Mouse (Mus musculus) forebrain, embryonic 15.5 days (tissue): ENCODE results near the gene Atf6. TPM values are rescaled to one million over a fixed set of nuclear protein-coding genes. Genes with fewer than 3 reads are reported as not detected.

Experiments
- ATAC-seq: fragments of 200-750 bp; cut with Nextera tagmentation; replicated peaks from 2 replicates; pipeline ENCODE4 v1.8.0; 2017; ENCODE audit warnings: mild to moderate bottlenecking, moderate TSS enrichment, moderate library complexity
- H3K27ac ChIP-seq: fragments of 300-500 bp; sonication (generic); replicated peaks from 2 replicates; pipeline ENCODE4 v1.5.1; 2015; ENCODE audit warnings: mild to moderate bottlenecking, inconsistent platforms
- H3K27me3 ChIP-seq: fragments of 300-500 bp; sonication (generic); 2 replicates; pipeline ENCODE4 v1.6.1; 2015; ENCODE audit warnings: inconsistent platforms
- H3K36me3 ChIP-seq: fragments of 300-500 bp; sonication (generic); 2 replicates; pipeline ENCODE4 v1.6.1; 2015; ENCODE audit warnings: mild to moderate bottlenecking, inconsistent platforms
- H3K4me1 ChIP-seq: fragments of 300-500 bp; sonication (generic); 2 replicates; pipeline ENCODE4 v1.6.1; 2015; ENCODE audit warnings: inconsistent platforms
- H3K4me2 ChIP-seq: fragments of 300-500 bp; sonication (generic); replicated peaks from 2 replicates; pipeline ENCODE4 v1.6.1; 2015; ENCODE audit warnings: mild to moderate bottlenecking, inconsistent platforms
- H3K4me3 ChIP-seq: fragments of 300-500 bp; sonication (generic); 2 replicates; pipeline ENCODE4 v1.5.1; 2015; ENCODE audit warnings: mild to moderate bottlenecking, inconsistent platforms
- H3K9ac ChIP-seq: fragments of 300-500 bp; sonication (generic); replicated peaks from 2 replicates; pipeline ENCODE4 v1.6.1; 2015; ENCODE audit warnings: mild to moderate bottlenecking, inconsistent platforms
- H3K9me3 ChIP-seq: fragments of 300-500 bp; sonication (generic); 2 replicates; pipeline ENCODE4 v1.6.1; 2016; ENCODE audit warnings: inconsistent platforms
- WGBS: fragments of 180-500 bp; shearing (Covaris S2); methylation state at CpG from one replicate; pipeline ENCODE4 v1.1.7; 2015; ENCODE audit warnings: mixed read lengths; 5-methylcytosine and 5-hydroxymethylcytosine counted together
- polyA plus RNA-seq: library from polyadenylated mRNA; unstranded; fragments of >200 nt; fragmentation: Nextera tagmentation; extraction: Ambion mirVana; gene quantifications from 2 replicates; pipeline ENCODE4 v1.2.1, GENCODE M21; 2015

The Atf6 gene
- polyA plus RNA-seq, 1 experiment from 2014 or later = 7.6 TPM

DNA sequence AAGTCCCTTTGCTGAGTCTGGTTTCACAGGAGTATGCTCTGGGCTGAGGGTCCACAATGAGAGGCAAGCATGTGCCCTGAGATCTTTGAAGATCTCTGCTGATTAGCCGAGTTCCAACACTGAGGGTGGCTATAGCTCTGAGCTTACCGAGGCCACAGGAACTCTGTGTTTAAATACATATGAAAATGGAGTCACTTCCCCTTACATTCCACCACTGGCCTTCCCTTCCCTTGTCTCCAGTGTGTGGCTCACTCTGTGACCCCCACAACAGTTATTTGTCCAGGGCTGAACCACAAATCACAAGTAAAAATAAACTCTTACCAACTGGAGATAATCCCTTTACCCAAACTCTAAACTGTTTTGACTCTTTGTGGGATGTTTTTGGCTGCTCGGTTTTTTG, 158.5 kb downstream of the Atf6 start:
- 83% methylated on average over 3 of the region's 3 CpGs for WGBS
- no peak for ATAC-seq
- H3K4me3 ChIP-seq = no peak overlapping the region
- no peaks in the 10 kb centered on the region for H3K9me3 ChIP-seq
- no peaks in the 10 kb centered on the region for H3K27me3 ChIP-seq
- H3K4me1 ChIP-seq = no peaks in the 10 kb centered on the region
- no peaks in the 10 kb centered on the region for H3K36me3 ChIP-seq
- H3K4me2 ChIP-seq = no peak overlapping the region
- no peak overlapping the region for H3K9ac ChIP-seq
- H3K27ac ChIP-seq = no peak overlapping the region

DNA sequence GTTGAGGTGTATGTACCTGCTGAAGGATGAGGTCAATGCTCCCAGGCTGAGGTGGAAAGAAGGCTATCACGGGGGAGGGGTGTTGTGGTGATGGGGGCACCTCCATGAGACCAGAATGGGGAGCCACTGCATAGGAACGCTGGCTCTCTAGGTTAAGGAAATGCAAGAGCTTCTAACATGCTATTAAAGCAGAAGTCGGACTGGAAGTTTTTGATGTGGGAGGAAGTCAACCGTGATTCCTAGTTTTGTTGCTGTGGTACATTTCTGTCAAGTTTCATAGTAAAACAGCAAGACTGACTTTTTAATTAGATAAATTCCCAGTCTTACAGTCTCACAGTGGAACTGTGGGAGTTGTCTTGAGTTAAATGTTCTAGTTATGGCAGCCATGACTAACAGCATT, 161.5 kb downstream of the Atf6 start:
- Histone ChIP-seq H3K4me2 (no peak overlapping the region), H3K4me1 (no peaks in the 10 kb centered on the region), H3K9ac (no peak overlapping the region), H3K9me3 (no peaks in the 10 kb centered on the region), H3K4me3 (no peak overlapping the region), H3K27me3 (no peaks in the 10 kb centered on the region), H3K36me3 (no peaks in the 10 kb centered on the region), H3K27ac (no peak overlapping the region)
- ATAC-seq = no peak
- WGBS = 95% methylated on average over 4 of the region's 4 CpGs

DNA sequence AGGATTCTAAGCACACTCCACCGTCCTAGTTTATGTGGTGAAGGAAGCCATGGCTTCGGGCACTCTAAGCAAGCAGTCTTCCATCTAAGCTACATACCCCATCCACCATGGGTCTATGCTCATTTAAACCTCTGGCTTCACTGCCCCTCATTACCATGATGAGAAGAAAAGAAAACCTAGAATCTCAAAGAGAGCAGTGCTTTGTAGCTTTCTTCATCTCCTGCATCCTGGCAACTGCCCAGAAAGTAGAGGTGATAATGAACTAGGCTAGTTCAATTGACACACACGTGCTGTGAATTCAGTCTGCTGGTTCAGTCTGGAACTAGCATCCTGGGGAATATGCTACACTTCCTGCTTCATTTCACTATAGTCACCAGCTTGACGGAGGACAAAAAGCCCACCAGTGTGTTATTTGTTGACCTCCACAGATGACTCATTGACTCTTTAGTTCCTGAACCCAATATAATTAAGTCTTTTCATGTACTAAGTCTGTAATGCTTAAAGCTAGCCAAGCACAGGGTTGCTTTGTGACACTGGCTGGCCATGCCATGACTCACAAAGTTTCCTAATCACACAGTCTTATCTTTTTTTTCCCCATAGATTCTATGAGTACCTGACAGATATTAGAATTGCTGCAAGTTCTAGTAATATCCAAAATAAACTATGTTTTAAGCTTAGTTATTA, 162.5 kb downstream of the Atf6 start:
- peak; percentile 73 for ATAC-seq
- Histone ChIP-seq H3K9me3 (no peaks in the 10 kb centered on the region), H3K9ac (no peak overlapping the region), H3K36me3 (no peaks in the 10 kb centered on the region), H3K4me2 (no peak overlapping the region), H3K27me3 (no peaks in the 10 kb centered on the region), H3K4me1 (no peaks in the 10 kb centered on the region), H3K4me3 (no peak overlapping the region), H3K27ac (no peak overlapping the region)
- 29% methylated on average over 4 of the region's 4 CpGs for WGBS

DNA sequence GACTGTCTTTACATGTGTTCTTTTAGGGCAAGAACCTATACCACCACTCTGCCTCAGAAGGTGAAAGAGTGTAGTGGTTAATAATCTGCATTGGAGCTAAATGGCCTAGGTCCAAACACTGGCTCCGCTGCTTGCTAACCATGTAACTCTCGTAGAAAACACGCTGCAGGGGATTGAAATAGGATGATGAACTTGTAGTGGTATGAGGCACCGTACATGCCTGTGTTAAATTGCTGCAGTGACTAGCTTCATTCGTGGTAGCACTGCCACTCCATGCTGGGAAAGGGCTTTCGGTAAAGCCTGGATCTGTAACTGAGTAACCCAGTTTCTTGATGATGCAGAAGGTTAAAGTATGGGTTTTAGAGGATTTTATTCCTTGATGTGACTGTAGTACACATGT, 163.5 kb downstream of the Atf6 start:
- H3K27ac ChIP-seq = no peak overlapping the region
- no peaks in the 10 kb centered on the region for H3K36me3 ChIP-seq
- no peaks in the 10 kb centered on the region for H3K4me1 ChIP-seq
- H3K9ac ChIP-seq = no peak overlapping the region
- H3K4me2 ChIP-seq = no peak overlapping the region
- H3K4me3 ChIP-seq = no peak overlapping the region
- ATAC-seq = no peak
- H3K9me3 ChIP-seq = no peaks in the 10 kb centered on the region
- H3K27me3 ChIP-seq = no peaks in the 10 kb centered on the region
- WGBS = 93% methylated on average over 6 of the region's 6 CpGs

DNA sequence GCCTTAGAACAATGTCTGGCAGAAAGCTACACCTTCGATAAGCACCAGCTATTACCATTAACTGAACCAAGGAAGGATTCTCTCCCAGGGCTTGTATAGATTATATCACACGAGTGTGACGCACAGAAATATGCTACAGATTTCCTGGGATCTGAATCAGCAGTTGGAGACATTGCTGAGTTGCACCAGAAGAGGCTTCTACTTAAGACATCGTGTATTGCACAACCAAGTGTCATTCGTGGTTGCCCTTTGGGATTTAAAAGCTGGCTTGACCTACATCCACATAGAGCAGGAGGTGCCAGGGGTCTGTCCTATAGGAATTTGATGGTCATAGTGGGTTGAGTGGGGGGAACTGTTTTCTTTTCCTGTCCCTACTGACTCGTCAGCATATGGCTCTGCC, 164.6 kb downstream of the Atf6 start:
- Histone ChIP-seq H3K4me3 (no peak overlapping the region), H3K36me3 (no peaks in the 10 kb centered on the region), H3K27me3 (no peaks in the 10 kb centered on the region), H3K4me2 (no peak overlapping the region), H3K27ac (no peak overlapping the region), H3K4me1 (no peaks in the 10 kb centered on the region), H3K9ac (no peak overlapping the region), H3K9me3 (no peaks in the 10 kb centered on the region)
- WGBS = 89% methylated on average over 6 of the region's 6 CpGs
- ATAC-seq = no peak

DNA sequence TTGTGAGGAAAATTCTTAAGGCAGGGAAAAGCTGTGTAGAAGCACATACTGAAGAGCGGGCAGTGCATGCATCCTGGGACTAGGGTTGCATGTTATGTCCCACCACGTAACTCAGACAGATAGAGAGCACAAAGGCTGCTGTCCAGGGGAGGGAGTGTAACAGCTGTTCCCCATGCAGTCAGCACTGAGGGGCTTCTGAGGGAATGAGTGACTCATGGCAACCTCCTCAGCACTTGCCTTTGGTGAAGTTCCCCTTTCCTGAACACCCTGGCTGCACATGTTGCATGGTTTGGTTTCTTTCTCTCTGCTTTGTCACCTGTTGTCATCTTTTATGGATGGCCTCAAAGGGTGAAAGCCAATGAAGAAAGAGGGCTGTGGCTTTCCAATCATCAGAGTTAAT, 165.3 kb downstream of the Atf6 start:
- Histone ChIP-seq H3K27me3 (no peaks in the 10 kb centered on the region), H3K9ac (no peak overlapping the region), H3K36me3 (no peaks in the 10 kb centered on the region), H3K4me1 (no peaks in the 10 kb centered on the region), H3K4me3 (no peak overlapping the region), H3K27ac (no peak overlapping the region), H3K4me2 (no peak overlapping the region), H3K9me3 (no peaks in the 10 kb centered on the region)
- ATAC-seq = no peak
- WGBS = 89% methylated on average over 2 of the region's 2 CpGs

DNA sequence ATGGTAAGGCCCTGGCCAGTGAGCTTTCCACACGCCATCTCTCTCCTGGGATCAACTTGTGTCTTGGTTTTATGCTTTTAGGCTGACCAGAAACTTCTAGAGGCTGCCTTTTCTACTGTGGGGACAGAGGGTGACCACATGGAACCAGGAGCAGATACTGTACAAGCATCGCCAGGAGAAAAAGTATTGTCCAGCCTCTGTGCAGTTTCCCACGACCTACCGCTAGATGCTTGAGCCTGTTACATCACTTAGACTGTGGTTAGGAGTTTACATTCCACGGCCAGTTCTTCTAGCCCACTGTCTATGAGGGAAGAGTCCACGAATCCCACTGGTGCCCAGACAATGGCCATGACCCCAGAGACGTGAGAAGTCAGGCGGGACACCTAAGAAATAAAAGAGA, 166.0 kb downstream of the Atf6 start:
- no peak overlapping the region for H3K4me2 ChIP-seq
- no peak overlapping the region for H3K4me3 ChIP-seq
- no peaks in the 10 kb centered on the region for H3K4me1 ChIP-seq
- WGBS = 88% methylated on average over 8 of the region's 8 CpGs
- no peak overlapping the region for H3K27ac ChIP-seq
- no peak for ATAC-seq
- H3K27me3 ChIP-seq = no peaks in the 10 kb centered on the region
- H3K36me3 ChIP-seq = no peaks in the 10 kb centered on the region
- no peaks in the 10 kb centered on the region for H3K9me3 ChIP-seq
- H3K9ac ChIP-seq = no peak overlapping the region

DNA sequence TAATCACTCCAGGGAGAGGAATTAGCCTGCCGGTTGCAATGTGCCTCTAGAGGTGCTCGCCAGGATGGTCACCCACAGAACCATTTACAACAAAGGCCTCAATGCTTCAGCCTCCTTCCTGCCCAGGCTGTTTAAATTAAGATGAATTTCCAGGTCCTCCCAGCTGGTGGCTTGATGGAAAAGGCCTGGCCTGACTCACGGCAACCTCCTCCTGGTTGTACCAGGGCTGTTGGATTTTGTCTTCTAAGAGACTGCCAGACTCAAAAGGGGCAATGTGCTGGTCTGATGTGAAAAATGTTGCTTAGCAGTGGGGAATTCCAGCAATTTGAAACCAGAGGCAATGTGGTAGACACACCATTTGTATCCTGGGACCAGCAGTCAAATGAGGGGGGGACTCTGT, 166.4 kb downstream of the Atf6 start:
- no peaks in the 10 kb centered on the region for H3K9me3 ChIP-seq
- no peak for ATAC-seq
- H3K9ac ChIP-seq = no peak overlapping the region
- H3K27ac ChIP-seq = no peak overlapping the region
- no peaks in the 10 kb centered on the region for H3K36me3 ChIP-seq
- H3K4me3 ChIP-seq = no peak overlapping the region
- no peak overlapping the region for H3K4me2 ChIP-seq
- WGBS = 72% methylated on average over 3 of the region's 3 CpGs
- no peaks in the 10 kb centered on the region for H3K4me1 ChIP-seq
- no peaks in the 10 kb centered on the region for H3K27me3 ChIP-seq

DNA sequence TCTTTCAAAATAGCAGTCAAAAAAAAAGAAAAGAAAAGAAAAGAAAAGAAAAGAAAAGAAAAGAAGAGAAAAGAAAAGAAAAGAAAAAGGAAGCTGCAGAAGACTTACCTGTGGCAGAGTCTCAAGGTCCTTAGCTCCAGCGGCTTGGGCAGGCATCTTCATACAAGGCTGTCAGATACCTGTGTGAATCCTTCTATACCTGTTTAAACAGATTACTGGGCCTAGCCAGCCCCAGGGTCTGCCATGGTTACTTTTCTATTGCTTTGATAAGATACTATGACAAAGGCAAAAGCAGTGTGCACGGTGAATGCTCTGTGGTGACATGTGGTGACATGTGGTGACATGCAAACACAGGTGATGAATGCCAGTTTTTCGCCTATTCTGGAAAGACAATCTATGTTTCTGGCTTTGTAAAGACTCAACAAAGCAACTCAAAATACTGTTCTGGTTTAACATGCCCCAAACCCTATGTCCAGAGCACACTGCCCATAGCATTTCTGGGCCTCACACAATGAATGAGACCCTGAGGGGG, 167.0 kb downstream of the Atf6 start:
- ATAC-seq = no peak
- Histone ChIP-seq H3K9me3 (no peaks in the 10 kb centered on the region), H3K27ac (no peak overlapping the region), H3K36me3 (no peaks in the 10 kb centered on the region), H3K4me2 (no peak overlapping the region), H3K4me3 (no peak overlapping the region), H3K27me3 (no peaks in the 10 kb centered on the region), H3K4me1 (no peaks in the 10 kb centered on the region), H3K9ac (no peak overlapping the region)
- WGBS = 76% methylated on average over 3 of the region's 3 CpGs

DNA sequence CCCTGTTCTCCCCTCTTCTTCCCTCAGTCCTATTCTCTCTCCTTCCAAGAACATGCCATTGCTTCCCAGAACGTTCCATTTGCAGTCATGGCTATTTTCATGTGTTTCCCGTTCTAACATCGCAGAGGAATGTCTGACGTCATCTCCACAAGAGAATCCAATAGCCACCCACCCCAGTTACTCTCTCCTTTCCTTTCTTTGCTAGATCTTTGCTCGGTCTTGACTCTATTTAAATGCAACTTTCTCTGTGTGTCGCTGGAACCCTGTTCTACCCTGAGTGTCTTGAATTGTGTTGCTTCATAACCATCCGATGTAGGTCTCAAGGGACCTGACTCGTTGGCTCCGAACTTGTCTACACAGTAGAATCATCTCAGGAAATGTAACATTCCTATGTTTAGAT, 168.0 kb downstream of the Atf6 start:
- 83% methylated on average over 9 of the region's 9 CpGs for WGBS
- H3K9ac ChIP-seq = no peak overlapping the region
- no peak overlapping the region for H3K27ac ChIP-seq
- ATAC-seq = no peak
- H3K27me3 ChIP-seq = no peaks in the 10 kb centered on the region
- no peaks in the 10 kb centered on the region for H3K9me3 ChIP-seq
- no peaks in the 10 kb centered on the region for H3K4me1 ChIP-seq
- no peaks in the 10 kb centered on the region for H3K36me3 ChIP-seq
- no peak overlapping the region for H3K4me3 ChIP-seq
- H3K4me2 ChIP-seq = no peak overlapping the region

DNA sequence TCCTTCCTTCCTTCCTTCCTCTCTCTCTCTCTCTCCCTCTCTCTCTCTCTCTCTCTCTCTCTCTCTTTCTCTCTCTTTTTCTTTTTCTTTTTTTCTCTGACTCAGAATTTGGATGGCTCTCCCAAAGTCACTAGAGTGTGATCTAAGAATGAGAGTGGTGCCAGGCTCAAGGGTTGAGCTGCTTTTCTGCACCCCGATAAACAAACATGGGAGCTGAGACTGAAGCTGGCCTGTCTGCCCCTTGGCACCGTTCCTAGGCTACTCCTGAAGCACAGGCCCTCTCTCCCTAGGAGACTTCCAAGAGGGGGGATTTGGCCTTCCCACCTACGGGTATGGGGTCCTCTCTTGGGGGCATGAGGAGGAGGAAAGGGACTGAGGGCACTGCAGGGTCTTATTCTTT, 168.8 kb downstream of the Atf6 start:
- no peak overlapping the region for H3K4me2 ChIP-seq
- no peaks in the 10 kb centered on the region for H3K4me1 ChIP-seq
- WGBS = 75% methylated on average over 3 of the region's 3 CpGs
- no peak for ATAC-seq
- no peak overlapping the region for H3K9ac ChIP-seq
- H3K27ac ChIP-seq = no peak overlapping the region
- no peak overlapping the region for H3K4me3 ChIP-seq
- H3K27me3 ChIP-seq = no peaks in the 10 kb centered on the region
- no peaks in the 10 kb centered on the region for H3K36me3 ChIP-seq
- H3K9me3 ChIP-seq = no peaks in the 10 kb centered on the region

DNA sequence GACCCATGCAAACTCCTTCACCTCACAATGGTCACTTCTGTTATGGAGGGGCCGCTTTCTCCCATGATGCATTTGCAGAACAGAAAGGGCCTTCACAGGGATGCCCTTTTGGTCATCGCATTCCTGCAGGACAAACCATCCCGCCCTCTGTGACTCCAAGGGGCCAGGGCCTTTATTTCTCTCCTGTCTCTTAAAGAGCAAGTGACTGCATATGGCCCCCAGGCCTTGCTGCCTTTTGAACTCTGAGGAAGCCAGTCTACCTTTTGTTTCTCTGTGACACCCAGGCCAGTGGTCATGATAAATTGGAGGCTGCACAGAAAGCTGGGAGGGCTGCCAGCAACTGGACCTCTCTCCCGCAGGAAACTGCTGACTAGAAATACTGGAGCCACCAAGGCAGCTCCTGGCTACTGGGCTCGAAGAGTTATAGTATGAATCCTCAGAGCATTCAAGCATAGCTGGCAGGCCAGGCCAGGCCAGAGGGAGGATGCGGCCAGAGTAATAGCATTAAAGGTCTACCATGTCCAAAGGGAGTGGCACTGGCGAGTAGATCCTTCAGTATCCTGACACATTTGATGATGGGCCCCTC, 169.7 kb downstream of the Atf6 start:
- WGBS = 91% methylated on average over 7 of the region's 7 CpGs

DNA sequence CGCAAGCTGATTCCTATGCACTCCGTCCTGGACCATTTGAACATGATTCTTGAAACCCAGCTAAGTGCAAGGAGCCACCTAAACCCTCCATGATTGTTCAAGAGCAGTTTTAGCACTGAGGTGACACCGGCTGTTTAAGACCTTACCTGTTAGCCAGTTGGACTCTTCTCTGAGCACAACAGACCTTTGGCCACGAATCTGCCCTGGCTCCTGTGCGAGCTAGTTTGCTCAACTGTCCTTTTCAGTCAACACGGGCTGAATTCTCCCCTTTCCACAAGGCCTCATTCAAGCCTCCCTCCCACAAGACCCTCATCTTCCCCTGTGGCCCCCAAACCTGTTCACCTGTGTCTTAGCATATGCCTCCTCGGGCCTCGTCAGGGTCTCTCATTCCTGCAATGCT, 170.6 kb downstream of the Atf6 start:
- Histone ChIP-seq H3K36me3 (no peaks in the 10 kb centered on the region), H3K27me3 (no peaks in the 10 kb centered on the region), H3K9ac (no peak overlapping the region), H3K4me2 (no peak overlapping the region), H3K4me1 (no peaks in the 10 kb centered on the region), H3K27ac (no peak overlapping the region), H3K9me3 (no peaks in the 10 kb centered on the region), H3K4me3 (no peak overlapping the region)
- WGBS = 95% methylated on average over 8 of the region's 8 CpGs
- ATAC-seq = no peak

More for the DNA sequence above, 169.7 kb downstream of the Atf6 start:
- no peak overlapping the region for H3K27ac ChIP-seq
- no peak overlapping the region for H3K4me3 ChIP-seq
- H3K9me3 ChIP-seq = no peaks in the 10 kb centered on the region
- ATAC-seq = no peak
- no peaks in the 10 kb centered on the region for H3K36me3 ChIP-seq
- no peak overlapping the region for H3K4me2 ChIP-seq
- no peaks in the 10 kb centered on the region for H3K4me1 ChIP-seq
- H3K9ac ChIP-seq = no peak overlapping the region
- H3K27me3 ChIP-seq = no peaks in the 10 kb centered on the region
